Mouse (Mus musculus) neural tube, embryonic 15.5 days (tissue): ENCODE measurements around the gene Fbxl12. TPM values are rescaled to one million over a fixed set of nuclear protein-coding genes. Genes with fewer than 3 reads are reported as not detected.

Experiments used
- ATAC-seq: fragments of 200-750 bp; cut with Nextera tagmentation; 2 replicates; pipeline ENCODE4 v1.8.0; 2017; ENCODE audit warnings: mild to moderate bottlenecking, moderate TSS enrichment, moderate library complexity; ENCODE audit not compliant: low FRiP score
- H3K27ac ChIP-seq: fragments of 300-500 bp; sonication (generic); replicated peaks from 2 replicates; pipeline ENCODE4 v1.5.1; 2015; ENCODE audit warnings: mild to moderate bottlenecking, inconsistent platforms
- H3K27me3 ChIP-seq: fragments of 300-500 bp; sonication (generic); replicated peaks from 2 replicates; pipeline ENCODE4 v1.6.1; 2015; ENCODE audit warnings: inconsistent platforms
- H3K36me3 ChIP-seq: fragments of 300-500 bp; sonication (generic); 2 replicates; pipeline ENCODE4 v1.6.1; 2015; ENCODE audit warnings: inconsistent platforms
- H3K4me1 ChIP-seq: fragments of 300-500 bp; sonication (generic); 2 replicates; pipeline ENCODE4 v1.6.1; 2015; ENCODE audit warnings: inconsistent platforms
- H3K4me2 ChIP-seq: fragments of 300-500 bp; sonication (generic); 2 replicates; pipeline ENCODE4 v1.6.1; 2015; ENCODE audit warnings: inconsistent platforms, mild to moderate bottlenecking, moderate library complexity
- H3K4me3 ChIP-seq: fragments of 300-500 bp; sonication (generic); replicated peaks from 2 replicates; pipeline ENCODE4 v1.5.1; 2015; ENCODE audit warnings: mild to moderate bottlenecking, inconsistent platforms
- H3K9ac ChIP-seq: fragments of 300-500 bp; sonication (generic); replicated peaks from 2 replicates; pipeline ENCODE4 v1.6.1; 2015; ENCODE audit warnings: mild to moderate bottlenecking, inconsistent platforms
- H3K9me3 ChIP-seq: fragments of 300-500 bp; sonication (generic); replicated peaks from 2 replicates; pipeline ENCODE4 v1.6.1; 2016; ENCODE audit warnings: inconsistent platforms
- WGBS: fragments of 180-500 bp; shearing (Covaris S2); methylation state at CpG from one replicate; pipeline ENCODE4 v1.1.7; 2015; ENCODE audit warnings: mixed read lengths; 5-methylcytosine and 5-hydroxymethylcytosine counted together
- polyA plus RNA-seq: library from polyadenylated mRNA; unstranded; fragments of >200 nt; fragmentation: Nextera tagmentation; extraction: Ambion mirVana; gene quantifications from 2 replicates; pipeline ENCODE4 v1.2.1, GENCODE M21; 2015

Fbxl12 gene
- polyA plus RNA-seq, 1 experiment from 2014 or later, result 13.0 TPM

- ATAC-seq, result no peak
- Histone ChIP-seq H3K4me1 (0 out of 2 replicates have a peak, but pooled peaks cover 2% of the 10 kb centered on the region), H3K27ac (no peak overlapping the region), H3K36me3 (peaks cover 8% of the 10 kb centered on the region; the same call in 1 of the 2 replicates), H3K4me3 (no peak overlapping the region), H3K9me3 (no peaks in the 10 kb centered on the region), H3K27me3 (no peaks in the 10 kb centered on the region), H3K9ac (no peak overlapping the region), H3K4me2 (no peak overlapping the region)
- 85% methylated on average over 5 of the region's 5 CpGs for WGBS
These were observed 32.6 kb downstream of the Fbxl12 start for GRCm38 (mm10) chr9:20611976-20612375.

GRCm38 (mm10) chr9:20609831-20610464 lies 34.6 kb downstream of the Fbxl12 start:
- 89% methylated on average over 5 of the region's 5 CpGs for WGBS
- Histone ChIP-seq H3K9ac (no peak overlapping the region), H3K9me3 (no peaks in the 10 kb centered on the region), H3K4me3 (no peak overlapping the region), H3K36me3 (peaks cover 3% of the 10 kb centered on the region; the same call in 1 of the 2 replicates), H3K27me3 (no peaks in the 10 kb centered on the region), H3K4me2 (no peak overlapping the region), H3K27ac (no peak overlapping the region), H3K4me1 (peaks cover 10% of the 10 kb centered on the region; the same call in 1 of the 2 replicates)
- ATAC-seq, result no peak

- peak; percentile 92 for ATAC-seq
- Histone ChIP-seq H3K4me2 (peak overlapping the region; percentile 80), H3K4me1 (peaks cover 10% of the 10 kb centered on the region; the same call in 1 of the 2 replicates), H3K27ac (peak overlapping the region; percentile 100), H3K36me3 (peaks cover 6% of the 10 kb centered on the region; the same call in 1 of the 2 replicates), H3K9me3 (no peaks in the 10 kb centered on the region), H3K9ac (peak overlapping the region; percentile 83), H3K4me3 (peak overlapping the region; percentile 83), H3K27me3 (no peaks in the 10 kb centered on the region)
- WGBS, result under 1% methylated on average over 57 of the region's 57 CpGs
These were observed 37.2 kb downstream of the Fbxl12 start for GRCm38 (mm10) chr9:20607100-20607974.

GRCm38 (mm10) chr9:20606269-20606668 lies 38.3 kb downstream of the Fbxl12 start:
- Histone ChIP-seq H3K4me1 (peaks cover 10% of the 10 kb centered on the region; the same call in 1 of the 2 replicates), H3K9ac (peak overlapping the region; percentile 83; the same call in 1 of the 2 replicates), H3K27ac (peak overlapping the region; percentile 100; the same call in 1 of the 2 replicates), H3K4me2 (peak overlapping the region; percentile 80), H3K9me3 (no peaks in the 10 kb centered on the region), H3K27me3 (no peaks in the 10 kb centered on the region), H3K4me3 (no peak overlapping the region), H3K36me3 (peaks cover 12% of the 10 kb centered on the region)
- WGBS, result 93% methylated on average over 1 of the region's 1 CpGs
- no peak for ATAC-seq

GRCm38 (mm10) chr9:20601270-20601669 lies 43.3 kb downstream of the Fbxl12 start:
- 83% methylated on average over 6 of the region's 6 CpGs for WGBS
- H3K9ac ChIP-seq, result no peak overlapping the region
- H3K4me3 ChIP-seq, result no peak overlapping the region
- H3K36me3 ChIP-seq, result peaks cover 29% of the 10 kb centered on the region
- no peak for ATAC-seq
- H3K4me1 ChIP-seq, result peaks cover 2% of the 10 kb centered on the region; the same call in 1 of the 2 replicates
- no peak overlapping the region for H3K4me2 ChIP-seq
- no peaks in the 10 kb centered on the region for H3K9me3 ChIP-seq
- no peak overlapping the region for H3K27ac ChIP-seq
- no peaks in the 10 kb centered on the region for H3K27me3 ChIP-seq

GRCm38 (mm10) chr9:20581175-20581634 lies 63.4 kb downstream of the Fbxl12 start, which contains the start of gene Zfp846:
Gene Zfp846, plus strand, starts transcription at chr9:20581291.
- ATAC-seq, result peak; percentile 98
- Histone ChIP-seq H3K9me3 (no peaks in the 10 kb centered on the region), H3K27ac (peak within 1 kb of the TSS; percentile 91), H3K4me2 (peak within 1 kb of the TSS; percentile 66), H3K9ac (peak within 1 kb of the TSS; percentile 82), H3K36me3 (peaks cover 7% of the 10 kb centered on the region; the same call in 1 of the 2 replicates), H3K27me3 (peaks cover 21% of the 10 kb centered on the region), H3K4me3 (peak within 1 kb of the TSS; percentile 80), H3K4me1 (peaks cover 14% of the 10 kb centered on the region)
- WGBS, result under 1% methylated on average over 30 of the region's 30 CpGs

- 83% methylated on average over 2 of the region's 2 CpGs for WGBS
These were observed 68.0 kb downstream of the Fbxl12 start for GRCm38 (mm10) chr9:20576591-20576990.

GRCm38 (mm10) chr9:20571060-20571459 lies 73.5 kb downstream of the Fbxl12 start:
- no peaks in the 10 kb centered on the region for H3K9me3 ChIP-seq
- H3K27me3 ChIP-seq, result peaks cover 12% of the 10 kb centered on the region
- no peak overlapping the region for H3K4me3 ChIP-seq
- no peaks in the 10 kb centered on the region for H3K36me3 ChIP-seq
- no peak overlapping the region for H3K4me2 ChIP-seq
- H3K27ac ChIP-seq, result no peak overlapping the region
- no peak for ATAC-seq
- no peaks in the 10 kb centered on the region for H3K4me1 ChIP-seq
- H3K9ac ChIP-seq, result no peak overlapping the region

More at GRCm38 (mm10) chr9:20576591-20576990, 68.0 kb downstream of the Fbxl12 start:
- no peak overlapping the region for H3K27ac ChIP-seq
- H3K4me2 ChIP-seq, result no peak overlapping the region
- no peak for ATAC-seq
- H3K27me3 ChIP-seq, result peaks cover 32% of the 10 kb centered on the region
- no peak overlapping the region for H3K4me3 ChIP-seq
- no peaks in the 10 kb centered on the region for H3K4me1 ChIP-seq
- no peaks in the 10 kb centered on the region for H3K36me3 ChIP-seq
- H3K9ac ChIP-seq, result no peak overlapping the region
- no peaks in the 10 kb centered on the region for H3K9me3 ChIP-seq

Other genes starting within 250 kb of the Fbxl12 start
- 12.1 and 13.6 TPM in 2 replicates for gene Zfp26, start 184.6 kb downstream of the Fbxl12 start, polyA plus RNA-seq
- 30.3 and 32.7 TPM in 2 replicates for gene Zfp426, start 152.0 kb downstream of the Fbxl12 start, polyA plus RNA-seq
- gene Zfp266, start 123.3 kb downstream of the Fbxl12 start, polyA plus RNA-seq, result 82.9 and 91.7 TPM in 2 replicates
- gene Zfp846, start 63.5 kb downstream of the Fbxl12 start, polyA plus RNA-seq, result 38.6 and 44.8 TPM in 2 replicates
- gene Ubl5, start 1.9 kb downstream of the Fbxl12 start, polyA plus RNA-seq, result 463 and 500 TPM in 2 replicates
- 69.6 and 71.6 TPM in 2 replicates for gene Pin1, start 7.3 kb upstream of the Fbxl12 start, polyA plus RNA-seq
- gene Olfm2, start 101.6 kb upstream of the Fbxl12 start, polyA plus RNA-seq, result 190 and 224 TPM in 2 replicates
- 1.4 and 1.8 TPM in 2 replicates for gene Col5a3, start 170.3 kb upstream of the Fbxl12 start, polyA plus RNA-seq
- gene Rdh8, start 173.7 kb upstream of the Fbxl12 start, polyA plus RNA-seq, result not detected in 2 replicates
- gene A230050P20Rik, start 223.9 kb upstream of the Fbxl12 start, polyA plus RNA-seq, result 17.0 and 23.2 TPM in 2 replicates
- gene Angptl6, start 235.0 kb upstream of the Fbxl12 start, polyA plus RNA-seq, result 11.8 and 13.8 TPM in 2 replicates
- 49.7 and 57.3 TPM in 2 replicates for gene Ppan, start 243.4 kb upstream of the Fbxl12 start, polyA plus RNA-seq